Mouse (Mus musculus) spleen, adult 2 months (tissue): ENCODE data around the gene Pcgf1.

Source experiments
- CTCF ChIP-seq: fragments of 200-500 bp; IDR thresholded peaks from 2 replicates; pipeline ENCODE4 v1.5.1; 2011; ENCODE audit warnings: mild to moderate bottlenecking, inconsistent platforms; ENCODE audit not compliant: insufficient read depth, insufficient read length, insufficient replicate concordance; ENCODE audit errors: extremely low read depth
- POLR2A ChIP-seq: fragments of 200-500 bp; IDR thresholded peaks from 2 replicates; pipeline ENCODE4 v1.6.1; 2011; ENCODE audit warnings: low read depth, low read length, inconsistent platforms

GRCm38 (mm10) chr6:83084477-83084876 lies 6.8 kb downstream of the Pcgf1 start:
- TF ChIP-seq CTCF (no peak), POLR2A (no peak)
